ENCODE assay signal across 8 mouse cellular contexts in the genomic region with DNA sequence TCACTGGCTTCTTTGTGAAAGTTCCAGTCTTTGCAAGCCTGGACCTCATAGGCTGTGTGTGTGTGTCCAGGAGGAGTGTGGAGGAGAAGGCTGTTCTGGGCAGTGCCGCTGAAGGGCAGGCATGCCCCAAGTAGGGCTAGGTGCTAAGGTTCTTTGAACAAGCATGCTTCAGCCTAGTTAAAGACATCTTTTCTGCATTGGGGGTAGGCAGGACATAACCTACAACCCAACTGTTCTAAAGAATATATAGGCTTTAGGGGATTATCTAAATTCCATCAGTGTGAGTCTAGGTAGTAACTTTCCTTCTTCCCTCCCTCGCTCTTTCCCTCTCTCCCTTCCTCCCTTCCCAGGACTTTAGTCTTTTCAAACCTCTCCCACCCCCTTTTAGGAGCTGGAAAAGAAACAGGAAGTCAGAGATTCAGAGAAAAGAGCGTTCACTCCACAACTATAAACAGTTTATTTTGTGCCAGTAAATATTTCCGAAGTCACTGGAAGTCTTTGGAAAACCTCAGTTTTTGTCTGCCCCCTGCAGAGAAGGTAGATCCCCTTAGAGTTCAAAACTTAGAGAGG. TPM values are rescaled to one million over a fixed set of nuclear protein-coding genes. Genes with fewer than 3 reads are reported as not detected.
A peak's percentile ranks its signal among the peaks of the same experiment; 100 is the strongest.
DNase-seq lines count a peak whose midpoint lies in the region; ATAC-seq and TF ChIP-seq lines count a peak whose summit lies in the region.
"Had no signal": no experiment of that assay in that cellular context is flagged by ENCODE, and none has a peak within 500 bp of the region (broad histone marks: within the 10 kb centered on the region; RNA-seq: fewer than 3 reads in every experiment).

No protein-coding gene starts in this region.

- no peak for TF ChIP-seq POLR2A in limb, embryonic 14.5 days (IDR thresholded peaks at IDR 0.05; ENCODE audit: borderline replicate concordance, extremely low read depth, insufficient read depth, insufficient read length)

- WGBS in limb, embryonic 14.5 days = 10% methylated on average over 4 of the region's 4 CpGs
- WGBS in neural tube, embryonic 14.5 days = 41% methylated on average over 4 of the region's 4 CpGs

- peaks cover 9% of the 10 kb centered on the region for H3K79me3 ChIP-seq in C2C12 (ENCODE audit: low read depth)

- H3K27me3 ChIP-seq in C2C12 (ENCODE audit: control insufficient read depth, insufficient read depth, insufficient read length) = no peaks in the 10 kb centered on the region
- H3K27me3 ChIP-seq in E14TG2a.4 (ENCODE audit: insufficient read depth, low read length) = peaks cover 16% of the 10 kb centered on the region
- no peaks in the 10 kb centered on the region for H3K27me3 ChIP-seq in limb, embryonic 14.5 days (ENCODE audit: control insufficient read depth, insufficient read depth, low read length)
- H3K27me3 ChIP-seq in neural tube, embryonic 14.5 days (ENCODE audit: control insufficient read depth, insufficient read depth, low read length) = no peaks in the 10 kb centered on the region

- no peak for TF ChIP-seq CTCF in C2C12 (IDR thresholded peaks at IDR 0.05; ENCODE audit: control insufficient read depth, insufficient read depth, insufficient read length)
- TF ChIP-seq CTCF in E14TG2a.4 (conservative IDR thresholded peaks at IDR 0.05; ENCODE audit: low read length) = no peak

- no peaks in the 10 kb centered on the region for H3K9me3 ChIP-seq in E14TG2a.4 (ENCODE audit: low read length)
- H3K9me3 ChIP-seq in limb, embryonic 14.5 days (ENCODE audit: control insufficient read depth, low read length) = no peaks in the 10 kb centered on the region
- H3K9me3 ChIP-seq in neural tube, embryonic 14.5 days (ENCODE audit: control insufficient read depth, low read length) = no peaks in the 10 kb centered on the region

- DNase-seq in forelimb bud, embryonic 11.5 days (ENCODE audit: low read depth, low spot score) = peak; percentile 28
- no peak for DNase-seq in limb, embryonic 14.5 days (ENCODE audit: low spot score)
- no peak for DNase-seq in left cerebral cortex, adult 18-20 months (ENCODE audit: low spot score in 2 of 2)
- no peak for DNase-seq in left cerebral cortex, postnatal 36 days (ENCODE audit: low spot score in 2 of 2)

- H3K4me2 ChIP-seq in limb, embryonic 14.5 days (replicated peaks; ENCODE audit: low read depth, low read length, severe bottlenecking) = peak overlapping the region; percentile 80
- peak overlapping the region; percentile 95 for H3K4me2 ChIP-seq in neural tube, embryonic 14.5 days (ENCODE audit: low read depth, low read length)

- peak overlapping the region; percentile 87 for H3K9ac ChIP-seq in limb, embryonic 14.5 days (ENCODE audit: low read depth, low read length, severe bottlenecking)
- peak overlapping the region; percentile 80; the same call in 1 of the 2 replicates for H3K9ac ChIP-seq in neural tube, embryonic 14.5 days (replicated peaks; ENCODE audit: low read depth, low read length)

- H3K36me3 ChIP-seq in C2C12 (ENCODE audit: control insufficient read depth, insufficient read depth) (no peaks in the 10 kb centered on the region), E14TG2a.4 (ENCODE audit: insufficient read depth, low read length) (no peaks in the 10 kb centered on the region)
- no peaks in the 10 kb centered on the region for H3K36me3 ChIP-seq in limb, embryonic 14.5 days (ENCODE audit: control insufficient read depth, insufficient read depth, low read length)
- no peaks in the 10 kb centered on the region for H3K36me3 ChIP-seq in neural tube, embryonic 14.5 days (ENCODE audit: control insufficient read depth, insufficient read depth, low read length)

- H3ac ChIP-seq in C2C12 (ENCODE audit: control insufficient read depth, insufficient read length, low read depth) = peak overlapping the region; percentile 90

- peaks cover 37% of the 10 kb centered on the region for H3K79me2 ChIP-seq in C2C12 (ENCODE audit: control insufficient read depth, insufficient read depth)

- 0 out of 2 replicates have a peak, but pooled peaks have one; percentile 10 for ATAC-seq in limb, embryonic 14.5 days (ENCODE audit: low FRiP score, low read depth)
- 0 out of 2 replicates have a peak, but pooled peaks have one; percentile 20 for ATAC-seq in neural tube, embryonic 14.5 days (ENCODE audit: low read depth)

- intact Hi-C loops in left cerebral cortex, postnatal 36 days (cut with DNase I) = no loop called here

- no peak overlapping the region; the same call in 1 of the 2 replicates for H3K27ac ChIP-seq in limb, embryonic 14.5 days (replicated peaks; ENCODE audit: low read depth, low read length)
- no peak overlapping the region for H3K27ac ChIP-seq in neural tube, embryonic 14.5 days (ENCODE audit: low read depth, low read length)

- peak overlapping the region; percentile 69 for H3K4me3 ChIP-seq in C2C12 (ENCODE audit: insufficient read depth, poor library complexity, severe bottlenecking)
- H3K4me3 ChIP-seq in E14TG2a.4 (replicated peaks; ENCODE audit: low read length) = peak overlapping the region; percentile 90
- H3K4me3 ChIP-seq in limb, embryonic 14.5 days (replicated peaks; ENCODE audit: low read length) = peak overlapping the region; percentile 84
- H3K4me3 ChIP-seq in neural tube, embryonic 14.5 days (ENCODE audit: low read depth, low read length) = peak overlapping the region; percentile 49

- H3K4me1 ChIP-seq in E14TG2a.4 (replicated peaks; ENCODE audit: low read depth, low read length) = peaks cover 15% of the 10 kb centered on the region
- H3K4me1 ChIP-seq in limb, embryonic 14.5 days (ENCODE audit: control insufficient read depth, insufficient read depth, low read length) = peaks cover 17% of the 10 kb centered on the region
- no peaks in the 10 kb centered on the region for H3K4me1 ChIP-seq in neural tube, embryonic 14.5 days (ENCODE audit: control insufficient read depth, insufficient read depth, low read length)

TF ChIP-seq in C2C12, 6 proteins besides CTCF, POLR2A, EP300 and RAD21:
- TF ChIP-seq MAX (IDR thresholded peaks at IDR 0.05) = no peak
- no peak for TF ChIP-seq FOSL1 (IDR thresholded peaks at IDR 0.05; ENCODE audit: insufficient read depth, low read length, poor library complexity, severe bottlenecking)

RNA-seq across cellular contexts. Expression of a gene that starts 0.9 kb away (rescaled TPM):
- 8.7 TPM for polyA plus RNA-seq in C2C12 (2012; fragmentation: generic; extraction: Trizol)
- 24.5 TPM in 2 replicates for polyA plus RNA-seq in limb, embryonic 14.5 days (2012; rRNA removed)
- polyA plus RNA-seq in limb, embryonic 14.5 days (2014; fragmentation: Nextera tagmentation; extraction: Ambion mirVana) = 12.6 and 12.8 TPM in 2 replicates
- 2.3 and 2.8 TPM in 2 replicates for polyA plus RNA-seq in neural tube, embryonic 14.5 days (2014; fragmentation: Nextera tagmentation; extraction: Ambion mirVana)
- 1 to 10 TPM; 4.9 to 6.8 TPM for total RNA-seq in left cerebral cortex, adult 18-20 months (2021)
- 1 to 10 TPM; 4.6 to 6.5 TPM for total RNA-seq in left cerebral cortex, postnatal 36 days (2021)
- polyA plus RNA-seq: erythroblast, embryonic 14.5 days had no signal

RNA-seq across cellular contexts. Expression of a gene that starts 46.6 kb away (rescaled TPM):
- 7.3 TPM for polyA plus RNA-seq in C2C12 (2012; fragmentation: generic; extraction: Trizol)
- 9.1 and 9.6 TPM in 2 replicates for polyA plus RNA-seq in limb, embryonic 14.5 days (2012; rRNA removed)
- 9.4 and 9.7 TPM in 2 replicates for polyA plus RNA-seq in limb, embryonic 14.5 days (2014; fragmentation: Nextera tagmentation; extraction: Ambion mirVana)
- 8.7 and 12.8 TPM in 2 replicates for polyA plus RNA-seq in neural tube, embryonic 14.5 days (2014; fragmentation: Nextera tagmentation; extraction: Ambion mirVana)
- total RNA-seq in left cerebral cortex, adult 18-20 months (2021) = 10 to 100 TPM; 11.6 to 14.9 TPM
- 10 to 100 TPM; 11.3 to 14.8 TPM for total RNA-seq in left cerebral cortex, postnatal 36 days (2021)
